ENCODE assay signal across 21 mouse cellular contexts in the genomic region with DNA sequence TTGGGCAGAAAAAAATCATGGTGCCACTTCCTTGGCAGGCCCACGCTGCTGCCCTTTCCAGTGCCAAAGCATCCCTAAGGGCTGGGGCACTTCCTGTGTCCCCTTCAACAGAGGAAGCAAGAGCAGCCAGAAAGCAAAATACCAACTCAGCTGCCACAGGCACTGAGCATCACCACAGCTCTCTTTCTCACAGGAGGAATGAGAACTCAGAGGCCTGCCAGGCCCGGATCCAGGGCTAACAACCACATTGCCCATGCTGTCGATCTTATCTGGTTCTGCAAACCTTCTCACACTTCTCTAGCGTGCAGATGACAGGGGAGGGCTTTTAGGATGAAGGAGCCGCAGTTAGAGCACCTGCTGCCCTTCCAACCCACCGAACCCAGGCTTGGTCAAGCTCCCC. TPM values are rescaled to one million over a fixed set of nuclear protein-coding genes. Genes with fewer than 3 reads are reported as not detected.
DNase-seq lines count a peak whose midpoint lies in the region; ATAC-seq and TF ChIP-seq lines count a peak whose summit lies in the region.
"Had no signal": no experiment of that assay in that cellular context is flagged by ENCODE, and none has a peak within 500 bp of the region (broad histone marks: within the 10 kb centered on the region; RNA-seq: fewer than 3 reads in every experiment).

No protein-coding gene starts in this region.

- intact Hi-C loops in heart, postnatal 25 days (cut with DNase I), result no loop called here

- no peak for TF ChIP-seq CTCF in midbrain, postnatal 0 days (IDR thresholded peaks at IDR 0.05)

- peaks cover 48% of the 10 kb centered on the region for H3K4me1 ChIP-seq in heart, embryonic 10.5 days
- peaks cover 42% of the 10 kb centered on the region for H3K4me1 ChIP-seq in hindbrain, embryonic 10.5 days (replicated peaks)
- H3K4me1 ChIP-seq in hindbrain, embryonic 13.5 days (replicated peaks), result peaks cover 32% of the 10 kb centered on the region
- no peaks in the 10 kb centered on the region for H3K4me1 ChIP-seq in midbrain, postnatal 0 days (ENCODE audit: insufficient read depth, low read length)
- H3K4me1 ChIP-seq in midbrain, embryonic 11.5 days (ENCODE audit: control insufficient read depth, insufficient read depth, low read length), result peaks cover 27% of the 10 kb centered on the region
- H3K4me1 ChIP-seq: neural tube, embryonic 12.5 days had no signal

- no peaks in the 10 kb centered on the region for H3K27me3 ChIP-seq in heart, embryonic 10.5 days (ENCODE audit: insufficient read depth, poor library complexity, severe bottlenecking)
- H3K27me3 ChIP-seq in hindbrain, embryonic 10.5 days (ENCODE audit: insufficient read depth, poor library complexity, severe bottlenecking), result no peaks in the 10 kb centered on the region
- H3K27me3 ChIP-seq in hindbrain, embryonic 13.5 days, result no peaks in the 10 kb centered on the region
- H3K27me3 ChIP-seq in midbrain, postnatal 0 days (ENCODE audit: insufficient read depth, low read length), result no peaks in the 10 kb centered on the region
- no peaks in the 10 kb centered on the region for H3K27me3 ChIP-seq in midbrain, embryonic 11.5 days (ENCODE audit: control insufficient read depth, insufficient read depth, low read length)
- H3K27me3 ChIP-seq: embryonic facial prominence, embryonic 13.5 days; limb, embryonic 12.5 days; liver, embryonic 13.5 days; lung, embryonic 15.5 days; megakaryocyte, embryonic 14.5 days; neural tube, embryonic 12.5 days; Patski had no signal

- H3K4me3 ChIP-seq in heart, embryonic 10.5 days, result no peak overlapping the region
- H3K4me3 ChIP-seq in hindbrain, embryonic 10.5 days, result no peak overlapping the region
- no peak overlapping the region for H3K4me3 ChIP-seq in hindbrain, embryonic 13.5 days
- H3K4me3 ChIP-seq in midbrain, postnatal 0 days (ENCODE audit: low read depth, low read length), result no peak overlapping the region
- H3K4me3 ChIP-seq in midbrain, embryonic 11.5 days (ENCODE audit: low read depth, low read length), result no peak overlapping the region
- H3K4me3 ChIP-seq: embryonic facial prominence, embryonic 13.5 days; limb, embryonic 12.5 days; liver, embryonic 13.5 days; lung, embryonic 15.5 days; megakaryocyte, embryonic 14.5 days; neural tube, embryonic 12.5 days had no signal

- peak overlapping the region; percentile 54 for H3K27ac ChIP-seq in heart, embryonic 10.5 days
- H3K27ac ChIP-seq in hindbrain, embryonic 10.5 days, result 0 out of 2 replicates have a peak overlapping the region, but pooled peaks have one; percentile 56
- no peak overlapping the region for H3K27ac ChIP-seq in hindbrain, embryonic 13.5 days
- 0 out of 2 replicates have a peak overlapping the region, but pooled peaks have one; percentile 32 for H3K27ac ChIP-seq in midbrain, postnatal 0 days (ENCODE audit: low read depth, low read length)
- H3K27ac ChIP-seq in midbrain, embryonic 11.5 days (ENCODE audit: low read depth, low read length), result no peak overlapping the region
- H3K27ac ChIP-seq: embryonic facial prominence, embryonic 13.5 days; limb, embryonic 12.5 days; liver, embryonic 13.5 days; lung, embryonic 15.5 days; neural tube, embryonic 12.5 days had no signal

- ATAC-seq in hindbrain, embryonic 13.5 days (ENCODE audit: low FRiP score), result no peak
- ATAC-seq in midbrain, postnatal 0 days (ENCODE audit: low FRiP score), result no peak
- ATAC-seq in midbrain, embryonic 11.5 days (ENCODE audit: low FRiP score), result no peak
- ATAC-seq in megakaryocyte, adult 5-6 weeks (ENCODE audit: poor library complexity, severe bottlenecking), result peak; percentile 45
- no peak for ATAC-seq in monocyte, adult 5-6 weeks (replicated peaks; ENCODE audit: insufficient number of reproducible peaks, low FRiP score, low TSS enrichment, poor library complexity, severe bottlenecking)
- ATAC-seq: activated CD4-positive, CD25-positive, alpha-beta regulatory T cell, adult 4 months; forebrain, postnatal 0 days; midbrain, embryonic 16.5 days; Patski had no signal

- WGBS in heart, embryonic 10.5 days, result 52% methylated on average over 6 of the region's 6 CpGs
- 90% methylated on average over 6 of the region's 6 CpGs for WGBS in hindbrain, embryonic 10.5 days
- WGBS in hindbrain, embryonic 13.5 days, result 90% methylated on average over 6 of the region's 6 CpGs
- WGBS in midbrain, postnatal 0 days, result 78% methylated on average over 6 of the region's 6 CpGs
- 82% methylated on average over 6 of the region's 6 CpGs for WGBS in midbrain, embryonic 11.5 days

- no peaks in the 10 kb centered on the region for H3K9me3 ChIP-seq in heart, embryonic 10.5 days
- H3K9me3 ChIP-seq in hindbrain, embryonic 10.5 days, result no peaks in the 10 kb centered on the region
- H3K9me3 ChIP-seq in hindbrain, embryonic 13.5 days, result no peaks in the 10 kb centered on the region
- no peaks in the 10 kb centered on the region for H3K9me3 ChIP-seq in midbrain, postnatal 0 days (ENCODE audit: low read length)
- no peaks in the 10 kb centered on the region for H3K9me3 ChIP-seq in midbrain, embryonic 11.5 days (ENCODE audit: control insufficient read depth, low read length)
- H3K9me3 ChIP-seq: embryonic facial prominence, embryonic 13.5 days; limb, embryonic 12.5 days; liver, embryonic 13.5 days; lung, embryonic 15.5 days; megakaryocyte, embryonic 14.5 days; neural tube, embryonic 12.5 days had no signal

- H3K36me3 ChIP-seq in heart, embryonic 10.5 days, result peaks cover 54% of the 10 kb centered on the region
- peaks cover 55% of the 10 kb centered on the region for H3K36me3 ChIP-seq in hindbrain, embryonic 10.5 days
- peaks cover 35% of the 10 kb centered on the region for H3K36me3 ChIP-seq in hindbrain, embryonic 13.5 days
- H3K36me3 ChIP-seq in midbrain, postnatal 0 days (ENCODE audit: insufficient read depth, low read length), result peaks cover 21% of the 10 kb centered on the region
- peaks cover 2% of the 10 kb centered on the region for H3K36me3 ChIP-seq in midbrain, embryonic 11.5 days (ENCODE audit: control insufficient read depth, insufficient read depth, low read length)

- DNase-seq in heart, embryonic 10.5 days (ENCODE audit: low spot score), result no peak
- DNase-seq in heart, postnatal 25 days (ENCODE audit: low spot score), result no peak
- DNase-seq in hindbrain, embryonic 10.5 days (ENCODE audit: low spot score), result no peak
- DNase-seq in midbrain, postnatal 0 days (ENCODE audit: low spot score), result no peak
- no peak for DNase-seq in midbrain, embryonic 11.5 days (ENCODE audit: low spot score, missing footprints)
- DNase-seq: adrenal gland, postnatal 14 days; forebrain, postnatal 0 days; gastrocnemius, postnatal 10 days; liver, embryonic 13.5 days; spleen, adult 18-20 months had no signal

- no peak overlapping the region for H3K9ac ChIP-seq in hindbrain, embryonic 13.5 days
- no peak overlapping the region for H3K9ac ChIP-seq in midbrain, postnatal 0 days (replicated peaks; ENCODE audit: low read length, poor library complexity, severe bottlenecking)
- H3K9ac ChIP-seq in midbrain, embryonic 11.5 days (ENCODE audit: low read length), result no peak overlapping the region
- H3K9ac ChIP-seq: embryonic facial prominence, embryonic 13.5 days; forebrain, postnatal 0 days; limb, embryonic 12.5 days; liver, embryonic 13.5 days; lung, embryonic 15.5 days; neural tube, embryonic 12.5 days had no signal

- no peak overlapping the region for H3K4me2 ChIP-seq in hindbrain, embryonic 13.5 days
- H3K4me2 ChIP-seq in midbrain, postnatal 0 days (ENCODE audit: low read depth, low read length, poor library complexity, severe bottlenecking), result no peak overlapping the region
- H3K4me2 ChIP-seq in midbrain, embryonic 11.5 days, result no peak overlapping the region
- H3K4me2 ChIP-seq: embryonic facial prominence, embryonic 13.5 days; limb, embryonic 12.5 days; liver, embryonic 13.5 days; lung, embryonic 15.5 days; neural tube, embryonic 12.5 days had no signal

RNA-seq across cellular contexts. Expression of gene Camk2g, which starts 21.1 kb away (rescaled TPM):
- polyA plus RNA-seq in heart, embryonic 10.5 days (2016; fragmentation: Nextera tagmentation; extraction: Ambion mirVana), result 60.6 and 65.3 TPM in 2 replicates
- 10 to 100 TPM; 50.4 to 59.5 TPM for total RNA-seq in heart, postnatal 25 days (2021)
- polyA plus RNA-seq in hindbrain, embryonic 10.5 days (2016; fragmentation: Nextera tagmentation; extraction: Ambion mirVana), result 38.2 and 48.8 TPM in 2 replicates
- polyA plus RNA-seq in hindbrain, embryonic 13.5 days (2015; fragmentation: Nextera tagmentation; extraction: Ambion mirVana), result 116 and 131 TPM in 2 replicates
- total RNA-seq in midbrain, postnatal 0 days (2014; rRNA removed), result 239 and 267 TPM in 2 replicates
- 261 and 284 TPM in 2 replicates for polyA plus RNA-seq in midbrain, postnatal 0 days (2015; fragmentation: Nextera tagmentation; extraction: Ambion mirVana)
- 35.9 and 39.5 TPM in 2 replicates for polyA plus RNA-seq in midbrain, embryonic 11.5 days (2014; fragmentation: Nextera tagmentation; extraction: Ambion mirVana)
- 24.0 and 24.3 TPM in 2 replicates for total RNA-seq in megakaryocyte, adult 5-6 weeks (2015)
- total RNA-seq in megakaryocyte, adult 5-6 weeks (2017), result 50.1 and 61.1 TPM in 2 replicates
- 36.4 to 81.1 TPM (median 62.3 TPM) in 3 replicates for total RNA-seq in monocyte, adult 5-6 weeks (2017)

RNA-seq across cellular contexts. Expression of gene Ndst2, which starts 38.4 kb away (rescaled TPM):
- 17.5 and 19.7 TPM in 2 replicates for polyA plus RNA-seq in heart, embryonic 10.5 days (2016; fragmentation: Nextera tagmentation; extraction: Ambion mirVana)
- 10 to 100 TPM; 10.0 to 12.6 TPM for total RNA-seq in heart, postnatal 25 days (2021)
- polyA plus RNA-seq in hindbrain, embryonic 10.5 days (2016; fragmentation: Nextera tagmentation; extraction: Ambion mirVana), result 23.3 and 28.3 TPM in 2 replicates
- polyA plus RNA-seq in hindbrain, embryonic 13.5 days (2015; fragmentation: Nextera tagmentation; extraction: Ambion mirVana), result 16.7 and 19.1 TPM in 2 replicates
- total RNA-seq in midbrain, postnatal 0 days (2014; rRNA removed), result 20.5 and 23.2 TPM in 2 replicates
- 14.0 and 14.1 TPM in 2 replicates for polyA plus RNA-seq in midbrain, postnatal 0 days (2015; fragmentation: Nextera tagmentation; extraction: Ambion mirVana)
- 22.0 and 23.0 TPM in 2 replicates for polyA plus RNA-seq in midbrain, embryonic 11.5 days (2014; fragmentation: Nextera tagmentation; extraction: Ambion mirVana)
- 55.7 and 60.3 TPM in 2 replicates for total RNA-seq in megakaryocyte, adult 5-6 weeks (2015)
- 14.0 and 19.5 TPM in 2 replicates for total RNA-seq in megakaryocyte, adult 5-6 weeks (2017)
- total RNA-seq in monocyte, adult 5-6 weeks (2017), result 15.6 to 17.6 TPM (median 16.8 TPM) in 3 replicates

Comparison
In these comparisons a context has a peak if more than half of its experiments do, and no peak if none do; other contexts are left out.
1. H3K27ac ChIP-seq: peak in heart, embryonic 10.5 days (single experiment), hindbrain, embryonic 10.5 days (single experiment) and midbrain, postnatal 0 days (single experiment); none in hindbrain, embryonic 13.5 days (single experiment) and midbrain, embryonic 11.5 days (single experiment).